Mouse (Mus musculus) skeletal muscle tissue, adult 2 months (tissue): ENCODE measurements at regions not wholly inside any gene's neighbourhood (a gene's known extent, or its start where the extent isn't known, plus 50 kb on each side); places are given as distances from the start of the nearest gene placed in this dataset.

Source experiments
- DNase-seq: peaks from one replicate; pipeline ENCODE4 v3.0.0-alpha.2; 2012; ENCODE audit warnings: low read depth, low spot score

GRCm38 (mm10) chr17:4198001-4198400 is 501.9 kb upstream of the Nox3 start:
- DNase-seq: no peak

GRCm38 (mm10) chr17:4199698-4200153 is 503.7 kb upstream of the Nox3 start:
- DNase-seq: peak; percentile 50

- DNase-seq: no peak
Measured at GRCm38 (mm10) chr17:4201300-4201699, 505.2 kb upstream of the Nox3 start.

GRCm38 (mm10) chr17:4208142-4208925 is 512.3 kb upstream of the Nox3 start:
- no peak for DNase-seq

GRCm38 (mm10) chr17:4209650-4210049 is 513.6 kb upstream of the Nox3 start:
- no peak for DNase-seq

- no peak for DNase-seq
Measured at GRCm38 (mm10) chr17:4212586-4212985, 516.5 kb upstream of the Nox3 start.

- DNase-seq: no peak
Measured at GRCm38 (mm10) chr17:4214970-4215369, 518.9 kb upstream of the Nox3 start.

- no peak for DNase-seq
Measured at GRCm38 (mm10) chr17:4216203-4216602, 520.1 kb upstream of the Nox3 start.

- DNase-seq: no peak
Measured at GRCm38 (mm10) chr17:4216750-4217149, 520.7 kb upstream of the Nox3 start.

GRCm38 (mm10) chr17:4220661-4221360 is 524.8 kb upstream of the Nox3 start:
- DNase-seq: peak; percentile 44

- no peak for DNase-seq
Measured at GRCm38 (mm10) chr17:4227889-4228288, 531.8 kb upstream of the Nox3 start.

- no peak for DNase-seq
Measured at GRCm38 (mm10) chr17:4229969-4230368, 533.9 kb upstream of the Nox3 start.

- DNase-seq: no peak
Measured at GRCm38 (mm10) chr17:4250476-4250875, 554.4 kb upstream of the Nox3 start.

- DNase-seq: no peak
Measured at GRCm38 (mm10) chr17:4265471-4265870, 569.4 kb upstream of the Nox3 start.

- DNase-seq: no peak
Measured at GRCm38 (mm10) chr17:4265946-4266345, 569.9 kb upstream of the Nox3 start.

- no peak for DNase-seq
Measured at GRCm38 (mm10) chr17:4266487-4266886, 570.4 kb upstream of the Nox3 start.

- no peak for DNase-seq
Measured at GRCm38 (mm10) chr17:4268380-4268779, 572.3 kb upstream of the Nox3 start.

GRCm38 (mm10) chr17:4272456-4272855 is 576.4 kb upstream of the Nox3 start:
- DNase-seq: no peak

- DNase-seq: no peak
Measured at GRCm38 (mm10) chr17:4276722-4277121, 580.7 kb upstream of the Nox3 start.

- peak; percentile 41 for DNase-seq
Measured at GRCm38 (mm10) chr17:4278239-4278827, 582.3 kb upstream of the Nox3 start.

GRCm38 (mm10) chr17:4281451-4281850 is 585.4 kb upstream of the Nox3 start:
- no peak for DNase-seq

- no peak for DNase-seq
Measured at GRCm38 (mm10) chr17:4291418-4291817, 595.4 kb upstream of the Nox3 start.
